Mouse (Mus musculus): ENCODE results near the gene Slc7a5. TPM values are rescaled to one million over a fixed set of nuclear protein-coding genes. Genes with fewer than 3 reads are reported as not detected.

Gene Slc7a5
- polyA plus RNA-seq, 1 experiment from 2014 or later = 38.7 TPM

DNA sequence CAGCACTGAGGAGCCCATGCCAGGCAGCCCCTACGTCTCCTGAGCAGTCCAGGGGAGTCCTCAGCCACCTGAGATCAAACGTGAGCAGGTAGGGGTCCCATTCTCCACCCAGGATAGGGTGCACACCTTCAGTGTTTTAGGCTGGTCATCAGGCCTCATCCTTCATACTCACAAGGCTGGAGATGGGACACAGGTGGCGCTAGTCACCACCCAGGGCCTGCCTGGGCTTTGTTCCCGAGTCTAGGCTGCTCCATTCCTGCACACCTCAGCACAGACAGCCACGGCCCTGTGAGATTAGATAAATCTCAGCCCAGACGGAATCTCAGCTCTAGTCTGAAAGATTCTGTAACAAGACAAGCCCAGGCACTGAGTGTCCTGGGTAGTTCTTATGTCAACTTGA, 3.5 kb downstream of the Slc7a5 start:
- Histone ChIP-seq H3K4me2 (peak overlapping the region; percentile 92), H3K9ac (peak overlapping the region; percentile 78), H3K27ac (replicated peaks) (no peak overlapping the region), H3K4me1 (replicated peaks) (peaks cover 52% of the 10 kb centered on the region), H3K9me3 (no peaks in the 10 kb centered on the region), H3K4me3 (peak overlapping the region; percentile 78), H3K27me3 (peaks cover 7% of the 10 kb centered on the region), H3K36me3 (no peaks in the 10 kb centered on the region)
- no peak for ATAC-seq (ENCODE audit: low read depth)
- 69% methylated on average over 6 of the region's 6 CpGs for WGBS

DNA sequence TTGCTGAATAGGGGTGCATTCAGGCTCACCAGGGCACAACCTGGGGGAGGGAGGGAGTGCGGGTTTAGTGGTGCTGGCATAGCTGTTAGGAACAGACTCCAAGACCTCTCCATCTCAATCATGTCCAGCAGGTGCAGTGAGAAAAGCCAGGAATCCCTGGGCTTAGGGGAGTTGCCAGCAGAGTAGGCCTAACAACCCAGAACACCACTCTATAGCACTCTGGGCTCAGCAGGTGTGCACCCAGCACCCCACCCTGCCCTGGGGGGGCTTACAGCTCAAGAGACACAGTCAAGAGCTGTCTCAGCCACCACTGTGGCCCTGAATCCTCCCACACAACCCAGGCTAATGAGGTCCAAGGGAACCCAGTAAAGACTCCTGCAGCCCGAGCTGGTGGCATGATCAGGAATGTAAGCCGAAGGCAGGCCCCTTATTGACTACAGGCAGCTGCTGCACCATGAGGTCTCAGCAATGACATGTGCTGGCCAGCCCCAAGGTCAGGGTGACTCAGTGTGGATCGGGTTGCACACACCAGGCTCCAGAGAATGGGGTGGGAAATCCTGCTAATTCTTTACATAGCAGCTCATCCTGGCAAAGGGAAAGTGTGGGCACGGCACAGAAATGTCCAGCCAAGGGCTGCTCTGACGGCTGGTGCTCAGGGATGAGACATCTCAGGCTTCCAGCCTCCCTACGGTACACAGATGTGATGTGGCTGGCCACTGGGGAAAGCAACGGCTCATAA, 5.8 kb downstream of the Slc7a5 start:
- H3K4me1 ChIP-seq (replicated peaks) = peaks cover 69% of the 10 kb centered on the region

DNA sequence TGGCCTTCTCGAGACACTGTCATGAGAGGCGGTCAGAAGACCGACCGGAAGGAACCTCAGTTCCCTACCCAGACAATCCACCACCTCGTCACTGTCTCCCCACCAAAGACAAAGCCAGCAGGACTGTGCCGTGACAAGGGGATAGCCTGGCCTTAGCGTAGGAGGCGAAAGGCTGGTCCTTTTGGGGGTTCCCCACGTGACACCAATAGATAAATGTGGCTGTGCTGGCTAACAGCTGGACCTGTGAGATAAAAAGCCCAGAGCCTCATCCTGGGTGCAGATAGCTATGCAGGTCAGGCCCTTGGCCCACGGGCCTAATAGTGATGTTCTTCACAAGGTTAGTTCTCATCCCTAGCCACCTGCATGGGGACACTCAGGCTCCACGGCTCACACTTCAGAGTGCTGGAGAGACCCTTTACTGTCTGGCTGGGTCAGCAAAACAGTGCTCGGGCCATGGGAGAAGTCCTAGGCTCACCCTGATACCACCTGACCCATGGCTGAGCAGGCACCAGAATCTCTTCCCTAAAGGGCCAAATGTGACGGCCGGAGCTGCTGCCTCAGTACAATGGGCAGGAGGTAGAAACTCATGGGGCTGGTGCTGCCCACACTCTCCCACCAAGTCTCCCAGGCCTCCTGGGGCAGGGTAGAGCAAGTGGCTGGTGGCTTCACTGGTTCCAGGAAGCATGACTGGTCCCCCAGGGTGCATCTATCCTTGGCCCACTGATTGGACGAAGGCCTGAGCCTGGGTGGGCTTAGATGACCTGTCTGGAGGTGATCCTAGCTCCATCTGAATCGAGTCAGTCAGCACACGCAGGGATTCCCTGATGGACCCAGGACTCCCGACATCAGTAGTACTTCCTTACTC, 8.1 kb downstream of the Slc7a5 start:
- peak overlapping the region; percentile 2; the same call in 1 of the 2 replicates for H3K4me3 ChIP-seq
- H3K9ac ChIP-seq = peak overlapping the region; percentile 54
- peak overlapping the region; percentile 33 for H3K4me2 ChIP-seq
- H3K36me3 ChIP-seq = no peaks in the 10 kb centered on the region
- no peaks in the 10 kb centered on the region for H3K27me3 ChIP-seq
- peaks cover 54% of the 10 kb centered on the region for H3K4me1 ChIP-seq (replicated peaks)
- 61% methylated on average over 18 of the region's 18 CpGs for WGBS
- H3K27ac ChIP-seq (replicated peaks) = peak overlapping the region; percentile 73; the same call in 1 of the 2 replicates
- no peak for ATAC-seq (ENCODE audit: low read depth)
- no peaks in the 10 kb centered on the region for H3K9me3 ChIP-seq

More for the DNA sequence above, 5.8 kb downstream of the Slc7a5 start:
- peak overlapping the region; percentile 52 for H3K9ac ChIP-seq
- no peaks in the 10 kb centered on the region for H3K27me3 ChIP-seq
- H3K9me3 ChIP-seq = no peaks in the 10 kb centered on the region
- ATAC-seq (ENCODE audit: low read depth) = no peak
- peak overlapping the region; percentile 30 for H3K4me2 ChIP-seq
- 49% methylated on average over 8 of the region's 8 CpGs for WGBS
- 0 out of 2 replicates have a peak overlapping the region, but pooled peaks have one; percentile 11 for H3K27ac ChIP-seq (replicated peaks)
- peak overlapping the region; percentile 8; the same call in 1 of the 2 replicates for H3K4me3 ChIP-seq
- H3K36me3 ChIP-seq = no peaks in the 10 kb centered on the region

DNA sequence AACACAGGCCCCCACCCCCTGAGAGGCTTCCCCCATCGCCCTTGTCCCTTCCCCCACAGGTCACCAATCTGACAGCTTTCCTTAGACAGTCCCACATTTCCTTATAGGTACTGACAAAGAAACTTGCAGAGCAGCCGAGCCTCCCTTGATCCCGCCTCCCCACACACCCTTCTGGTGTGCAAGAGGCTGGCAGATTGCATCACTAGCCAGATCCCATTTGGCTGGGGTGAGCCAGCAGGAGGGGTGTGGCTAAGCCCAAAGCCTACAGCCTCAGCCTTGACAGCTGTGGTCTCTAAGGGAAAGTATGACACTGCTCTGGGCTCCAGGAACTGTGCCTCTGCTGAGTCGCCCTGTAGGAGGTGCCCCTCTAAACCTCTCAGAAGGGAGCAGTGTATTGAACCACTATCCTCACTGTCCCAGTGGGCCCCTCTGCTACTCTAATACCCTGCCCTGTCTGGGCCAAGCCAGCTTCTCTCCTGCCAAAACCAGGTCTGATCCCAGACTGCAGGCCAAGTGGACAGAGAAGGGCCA, 9.0 kb downstream of the Slc7a5 start:
- Histone ChIP-seq H3K27ac (replicated peaks) (peak overlapping the region; percentile 73), H3K36me3 (no peaks in the 10 kb centered on the region), H3K4me2 (peak overlapping the region; percentile 33), H3K9me3 (no peaks in the 10 kb centered on the region), H3K4me1 (replicated peaks) (peaks cover 51% of the 10 kb centered on the region), H3K4me3 (no peak overlapping the region), H3K27me3 (no peaks in the 10 kb centered on the region), H3K9ac (peak overlapping the region; percentile 54)
- peak; percentile 82 for ATAC-seq (ENCODE audit: low read depth)
- 1% methylated on average over 4 of the region's 4 CpGs for WGBS

DNA sequence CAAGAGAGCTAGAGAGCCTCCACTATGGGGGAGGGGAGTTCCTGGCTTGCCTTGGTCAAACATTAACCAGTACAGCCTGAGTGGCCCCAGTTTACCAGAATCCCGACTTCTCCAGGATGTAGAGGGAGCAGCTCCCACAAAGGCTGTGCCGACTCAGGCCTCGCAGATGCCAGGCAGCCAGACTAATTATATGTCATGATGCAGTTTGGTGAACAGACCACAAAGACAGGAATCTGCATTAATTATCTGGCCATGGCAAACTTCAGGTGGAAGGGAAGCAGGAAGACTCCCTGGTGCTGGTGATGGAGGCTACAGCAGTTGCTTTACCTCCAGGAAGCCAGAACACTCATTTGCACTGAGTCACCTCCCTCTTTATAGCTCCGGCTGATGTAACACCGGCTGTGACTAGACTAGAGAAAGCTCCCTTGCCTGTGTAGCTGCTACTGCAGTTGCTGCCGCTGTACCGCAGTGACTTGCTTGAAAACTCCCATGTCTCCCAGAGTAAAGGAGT, 9.6 kb downstream of the Slc7a5 start:
- peak; percentile 43 for ATAC-seq (ENCODE audit: low read depth)
- Histone ChIP-seq H3K27me3 (no peaks in the 10 kb centered on the region), H3K9ac (peak overlapping the region; percentile 54), H3K4me1 (replicated peaks) (peaks cover 53% of the 10 kb centered on the region), H3K27ac (replicated peaks) (peak overlapping the region; percentile 73), H3K4me2 (peak overlapping the region; percentile 33), H3K4me3 (no peak overlapping the region), H3K9me3 (no peaks in the 10 kb centered on the region), H3K36me3 (no peaks in the 10 kb centered on the region)
- 6% methylated on average over 7 of the region's 7 CpGs for WGBS

DNA sequence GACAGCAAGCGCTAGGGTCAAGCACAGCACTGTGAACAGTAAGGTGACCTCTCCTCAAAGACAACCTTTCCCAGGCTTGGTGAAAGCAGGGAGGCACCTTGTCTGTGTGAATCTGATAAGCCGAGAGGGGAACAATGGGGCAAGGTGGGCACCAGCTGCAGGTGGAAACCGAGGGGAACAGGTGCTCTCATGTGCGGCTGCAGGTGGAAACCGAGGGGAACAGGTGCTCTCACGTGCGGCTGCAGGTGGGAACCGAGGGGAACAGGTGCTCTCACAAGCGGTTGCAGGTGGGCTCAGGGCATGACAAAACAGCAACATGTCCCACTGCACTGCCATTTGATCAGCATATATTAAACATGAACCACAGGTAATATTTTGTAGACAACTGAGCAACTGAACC, 10.3 kb downstream of the Slc7a5 start:
- 76% methylated on average over 9 of the region's 9 CpGs for WGBS
- Histone ChIP-seq H3K36me3 (no peaks in the 10 kb centered on the region), H3K27me3 (no peaks in the 10 kb centered on the region), H3K9ac (peak overlapping the region; percentile 54; the same call in 1 of the 2 replicates), H3K9me3 (no peaks in the 10 kb centered on the region), H3K4me2 (no peak overlapping the region), H3K27ac (replicated peaks) (no peak overlapping the region), H3K4me1 (replicated peaks) (peaks cover 53% of the 10 kb centered on the region), H3K4me3 (no peak overlapping the region)
- ATAC-seq (ENCODE audit: low read depth) = no peak

DNA sequence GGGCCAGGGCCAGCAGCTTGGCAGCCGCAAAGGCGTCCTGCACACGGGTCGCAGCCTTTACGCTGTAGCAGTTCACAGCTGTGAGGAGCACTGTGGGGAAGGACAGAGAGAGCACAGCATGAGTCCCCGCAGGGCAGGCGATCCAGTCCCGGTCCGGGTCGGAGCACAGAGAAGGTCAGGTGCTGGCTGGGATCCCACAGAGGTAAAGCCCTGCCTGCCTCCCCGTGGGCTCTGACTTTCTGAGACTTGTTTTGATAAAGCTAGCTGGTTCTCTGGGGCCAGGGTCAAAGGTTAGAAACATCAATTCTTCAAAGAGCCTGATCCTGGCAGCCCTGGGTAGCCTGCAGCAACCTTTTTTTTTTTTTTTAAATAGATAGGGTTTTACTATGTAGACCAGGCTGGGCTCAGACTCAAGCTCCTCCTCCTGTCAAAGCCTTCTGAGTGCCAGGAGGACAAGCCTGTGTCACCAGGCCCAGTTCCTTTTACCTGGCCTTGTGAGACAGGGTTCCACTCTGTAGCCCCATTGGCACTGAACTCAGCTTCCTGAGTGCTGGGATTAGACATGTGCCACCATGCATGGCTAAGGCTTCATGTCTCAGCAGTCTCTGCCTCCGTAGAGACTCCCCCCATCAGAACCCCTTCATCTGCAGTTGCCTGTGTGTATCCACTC, 10.9 kb downstream of the Slc7a5 start:
- no peak for ATAC-seq (ENCODE audit: low read depth)
- no peaks in the 10 kb centered on the region for H3K36me3 ChIP-seq
- no peak overlapping the region for H3K27ac ChIP-seq (replicated peaks)
- H3K9me3 ChIP-seq = no peaks in the 10 kb centered on the region
- H3K4me2 ChIP-seq = no peak overlapping the region
- peaks cover 48% of the 10 kb centered on the region for H3K4me1 ChIP-seq (replicated peaks)
- H3K27me3 ChIP-seq = no peaks in the 10 kb centered on the region
- WGBS = 33% methylated on average over 12 of the region's 12 CpGs
- peak overlapping the region; percentile 54; the same call in 1 of the 2 replicates for H3K9ac ChIP-seq
- no peak overlapping the region for H3K4me3 ChIP-seq

DNA sequence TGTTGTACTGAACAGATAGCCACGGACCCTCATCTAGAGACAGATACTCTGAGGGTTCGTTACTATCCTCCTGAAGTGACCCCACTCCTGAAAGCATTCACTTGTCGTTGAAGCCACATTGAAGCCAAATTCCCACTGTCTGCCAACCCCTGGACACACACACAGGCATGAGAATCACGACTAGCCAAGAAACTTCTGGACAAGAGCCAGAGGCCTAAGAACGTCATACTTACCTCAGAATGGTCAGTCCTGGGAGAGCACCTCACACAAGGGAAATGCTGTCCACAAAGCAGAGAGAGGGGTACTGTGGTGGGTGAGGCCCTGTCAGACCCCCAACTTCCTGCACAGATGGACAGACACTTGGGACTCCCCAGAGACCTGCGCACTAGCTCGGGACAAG, 11.6 kb downstream of the Slc7a5 start:
- Histone ChIP-seq H3K36me3 (no peaks in the 10 kb centered on the region), H3K4me1 (replicated peaks) (peaks cover 45% of the 10 kb centered on the region), H3K4me2 (no peak overlapping the region), H3K9me3 (no peaks in the 10 kb centered on the region), H3K27ac (replicated peaks) (no peak overlapping the region), H3K9ac (no peak overlapping the region), H3K27me3 (no peaks in the 10 kb centered on the region), H3K4me3 (no peak overlapping the region)
- 71% methylated on average over 7 of the region's 7 CpGs for WGBS
- no peak for ATAC-seq (ENCODE audit: low read depth)

DNA sequence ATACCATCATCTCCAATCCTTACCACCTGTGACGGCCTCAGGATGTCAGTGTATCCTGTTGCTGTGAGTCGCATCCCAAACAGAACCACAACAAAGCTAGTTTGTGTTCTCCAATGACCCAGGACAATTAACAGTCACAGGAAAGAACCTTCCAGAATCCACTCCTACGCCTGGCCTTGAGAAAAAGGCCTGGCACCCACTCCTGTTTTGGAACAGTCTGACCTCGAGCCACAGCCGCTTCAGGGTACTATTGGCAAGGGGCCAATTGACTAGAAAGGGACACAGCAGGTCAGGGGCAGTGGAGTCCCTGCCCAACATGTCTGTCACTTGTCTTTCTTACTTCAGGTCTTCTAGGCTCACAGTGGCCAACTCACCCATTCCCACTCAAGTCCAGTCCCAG, 14.6 kb downstream of the Slc7a5 start:
- no peaks in the 10 kb centered on the region for H3K27me3 ChIP-seq
- H3K27ac ChIP-seq (replicated peaks) = no peak overlapping the region
- H3K4me1 ChIP-seq (replicated peaks) = peaks cover 25% of the 10 kb centered on the region
- ATAC-seq (ENCODE audit: low read depth) = no peak
- no peaks in the 10 kb centered on the region for H3K9me3 ChIP-seq
- H3K36me3 ChIP-seq = peaks cover 1% of the 10 kb centered on the region; the same call in 1 of the 2 replicates
- H3K4me3 ChIP-seq = no peak overlapping the region
- WGBS = 87% methylated on average over 5 of the region's 5 CpGs
- no peak overlapping the region for H3K9ac ChIP-seq
- H3K4me2 ChIP-seq = no peak overlapping the region

DNA sequence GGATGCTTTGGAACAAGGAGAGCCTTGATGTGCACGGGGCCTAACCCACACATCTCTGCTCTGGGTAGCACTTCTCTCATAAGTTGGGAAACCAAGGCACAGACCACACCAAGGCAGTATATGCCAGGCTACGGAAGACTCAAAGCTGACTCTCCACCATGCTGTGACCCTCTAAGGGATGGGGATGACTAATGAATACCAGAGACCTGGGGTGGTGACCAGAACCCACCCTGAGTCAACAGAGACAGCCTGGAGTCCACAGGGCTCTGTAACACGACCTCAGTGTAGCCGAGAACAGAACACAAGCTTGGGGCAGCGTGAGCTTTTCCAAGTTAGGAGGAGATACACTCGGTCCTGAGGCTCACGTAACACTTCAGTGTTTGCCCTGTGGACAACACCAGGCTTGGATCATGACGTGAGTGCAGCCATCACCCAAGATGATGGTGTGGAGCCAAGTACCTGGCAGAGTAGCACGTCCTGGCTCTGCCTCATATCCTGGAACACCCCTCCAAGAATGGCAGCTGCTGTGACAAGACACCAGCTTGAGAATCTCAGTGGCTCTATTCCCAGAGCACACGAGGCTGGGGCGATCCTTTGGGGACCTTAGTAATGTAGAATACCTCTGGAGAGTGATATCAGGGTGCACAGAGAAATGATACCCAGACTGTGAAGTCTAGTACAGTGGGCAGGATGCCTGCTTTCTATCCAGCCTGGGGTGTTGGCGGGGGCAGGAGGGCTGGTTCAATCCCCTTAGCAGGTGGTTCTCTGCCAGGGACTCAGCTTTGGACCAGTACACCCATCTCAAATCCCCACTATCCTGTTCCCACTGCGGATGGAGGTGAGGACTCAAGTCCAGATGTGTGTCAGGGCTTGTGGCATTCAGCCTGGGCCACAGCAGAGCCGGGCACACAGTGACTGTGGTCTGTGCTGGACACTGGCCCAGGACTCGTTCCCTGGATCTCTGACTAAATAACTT, 17.4 kb downstream of the Slc7a5 start:
- Histone ChIP-seq H3K27ac (replicated peaks) (no peak overlapping the region), H3K9me3 (no peaks in the 10 kb centered on the region), H3K36me3 (peaks cover 27% of the 10 kb centered on the region), H3K27me3 (no peaks in the 10 kb centered on the region), H3K4me1 (replicated peaks) (0 out of 2 replicates have a peak, but pooled peaks cover 5% of the 10 kb centered on the region), H3K9ac (no peak overlapping the region), H3K4me2 (no peak overlapping the region), H3K4me3 (no peak overlapping the region)
- 86% methylated on average over 15 of the region's 15 CpGs for WGBS
- ATAC-seq (ENCODE audit: low read depth) = no peak

DNA sequence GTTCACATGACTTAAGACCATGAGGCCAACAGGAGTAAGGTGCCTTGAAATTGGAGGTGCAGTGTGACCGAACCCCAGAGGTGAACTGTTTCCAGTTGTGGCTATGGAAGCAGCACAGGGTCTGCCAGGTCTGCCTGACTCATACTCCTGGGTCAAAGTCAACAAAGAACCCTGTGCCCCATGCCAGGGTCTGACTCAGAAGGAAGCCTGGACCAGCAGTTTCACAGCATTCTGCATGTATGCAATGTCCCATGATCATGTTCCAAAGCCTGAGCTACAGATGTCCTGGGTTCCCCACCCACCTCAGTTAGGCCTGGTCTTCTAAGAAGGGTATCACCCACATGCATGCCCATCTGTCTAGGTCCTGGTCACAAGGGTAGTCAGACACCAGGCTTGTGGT, 18.2 kb downstream of the Slc7a5 start:
- WGBS = 90% methylated on average over 1 of the region's 1 CpGs
- H3K36me3 ChIP-seq = peaks cover 35% of the 10 kb centered on the region
- no peak overlapping the region for H3K4me3 ChIP-seq
- no peak overlapping the region for H3K27ac ChIP-seq (replicated peaks)
- no peaks in the 10 kb centered on the region for H3K27me3 ChIP-seq
- H3K9me3 ChIP-seq = no peaks in the 10 kb centered on the region
- H3K4me2 ChIP-seq = no peak overlapping the region
- no peak overlapping the region for H3K9ac ChIP-seq
- no peak for ATAC-seq (ENCODE audit: low read depth)
- H3K4me1 ChIP-seq (replicated peaks) = 0 out of 2 replicates have a peak, but pooled peaks cover 5% of the 10 kb centered on the region

Data from neural tube, embryonic 13.5 days (tissue).